Comparison of ENCODE assay signal across 8 mouse cellular contexts in the genomic region with DNA sequence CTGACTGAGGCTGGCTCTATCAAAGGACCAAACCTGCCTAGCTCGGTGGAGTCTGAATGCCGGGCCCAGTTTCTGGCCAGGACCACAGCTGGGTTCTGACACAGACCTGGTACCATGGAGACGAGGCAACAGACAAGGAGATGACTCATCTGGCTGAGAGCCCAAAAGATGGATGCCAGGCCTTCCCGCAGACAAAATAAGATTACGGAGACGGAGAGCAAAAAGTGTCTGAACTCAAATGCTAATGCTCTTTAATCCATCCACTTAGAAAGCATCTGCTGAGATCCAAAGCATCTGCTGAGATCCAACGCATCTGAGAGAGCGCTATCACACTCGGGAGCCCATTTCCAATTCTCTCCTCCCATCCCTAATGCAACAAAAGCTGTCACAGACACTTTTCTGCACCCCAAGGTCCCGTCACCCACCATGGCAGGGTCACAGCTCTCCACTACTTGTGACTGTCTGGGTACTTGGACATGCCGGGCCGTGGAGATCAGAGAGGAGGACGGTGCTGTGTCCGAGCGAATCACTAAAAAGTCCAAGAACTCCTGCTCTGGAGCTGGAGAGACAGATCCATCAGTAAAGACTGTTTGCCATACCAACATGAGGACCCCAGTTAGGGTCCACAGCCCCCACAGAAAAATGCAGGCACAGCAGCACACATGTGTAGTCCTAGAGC.
DNase-seq lines count a peak whose midpoint lies in the region; ATAC-seq and TF ChIP-seq lines count a peak whose summit lies in the region.

No protein-coding gene starts in this region.

- peaks cover 42% of the 10 kb centered on the region for H3K4me1 ChIP-seq in forebrain, embryonic 10.5 days
- peaks cover 28% of the 10 kb centered on the region for H3K4me1 ChIP-seq in forebrain, embryonic 12.5 days
- no peaks in the 10 kb centered on the region for H3K4me1 ChIP-seq in lung, postnatal 0 days (ENCODE audit: insufficient read depth, low read depth, low read length)
- peaks cover 23% of the 10 kb centered on the region for H3K4me1 ChIP-seq in stomach, embryonic 14.5 days (ENCODE audit: control insufficient read depth, insufficient read depth, low read length)

- ATAC-seq in forebrain, embryonic 12.5 days (ENCODE audit: low FRiP score): no peak
- peak; percentile 63 for ATAC-seq in lung, postnatal 0 days
- ATAC-seq in stomach, embryonic 14.5 days (ENCODE audit: insufficient number of reproducible peaks, insufficient read depth, low FRiP score, low read depth): peak; percentile 73; the same call in 1 of the 2 replicates

- H3K36me3 ChIP-seq in forebrain, embryonic 10.5 days (replicated peaks): no peaks in the 10 kb centered on the region
- H3K36me3 ChIP-seq in forebrain, embryonic 12.5 days (replicated peaks): no peaks in the 10 kb centered on the region
- no peaks in the 10 kb centered on the region for H3K36me3 ChIP-seq in lung, postnatal 0 days (ENCODE audit: insufficient read depth, low read length)
- H3K36me3 ChIP-seq in stomach, embryonic 14.5 days (ENCODE audit: control insufficient read depth, insufficient read depth, low read length): no peaks in the 10 kb centered on the region

- peaks cover 17% of the 10 kb centered on the region for H3K27me3 ChIP-seq in forebrain, embryonic 10.5 days (ENCODE audit: poor library complexity, severe bottlenecking)
- H3K27me3 ChIP-seq in forebrain, embryonic 12.5 days: peaks cover 13% of the 10 kb centered on the region; the same call in 1 of the 2 replicates
- H3K27me3 ChIP-seq in lung, postnatal 0 days (replicated peaks; ENCODE audit: insufficient read depth, low read length): no peaks in the 10 kb centered on the region
- H3K27me3 ChIP-seq in stomach, embryonic 14.5 days (ENCODE audit: control insufficient read depth, insufficient read depth, low read length): no peaks in the 10 kb centered on the region

- TF ChIP-seq CTCF in lung, postnatal 0 days (IDR thresholded peaks at IDR 0.05): no peak

- no peak for DNase-seq in forebrain, embryonic 10.5 days (ENCODE audit: extremely low spot score, low spot score)
- peak; percentile 78 for DNase-seq in adrenal gland, adult 8-10 months
- peak; percentile 81 to 90 for DNase-seq in frontal cortex, adult 2 months (ENCODE audit: extremely low spot score in 1 of 2, low spot score in 1 of 2)
- peak; percentile 76 for DNase-seq in heart, postnatal 4 days
- peak; percentile 75 for DNase-seq in lung, postnatal 0 days (ENCODE audit: low spot score)
- DNase-seq in embryo, embryonic 10 days (ENCODE audit: low spot score): no peak

- no peak for TF ChIP-seq EP300 in lung, postnatal 0 days (IDR thresholded peaks at IDR 0.05)

- H3K27ac ChIP-seq in forebrain, embryonic 10.5 days: peak overlapping the region; percentile 48; the same call in 1 of the 2 replicates
- no peak overlapping the region for H3K27ac ChIP-seq in forebrain, embryonic 12.5 days
- H3K27ac ChIP-seq in lung, postnatal 0 days (ENCODE audit: low read length): no peak overlapping the region
- peak overlapping the region; percentile 86 for H3K27ac ChIP-seq in stomach, embryonic 14.5 days (ENCODE audit: low read length)

- H3K9me3 ChIP-seq in forebrain, embryonic 10.5 days: no peaks in the 10 kb centered on the region
- H3K9me3 ChIP-seq in forebrain, embryonic 12.5 days: no peaks in the 10 kb centered on the region
- H3K9me3 ChIP-seq in lung, postnatal 0 days (ENCODE audit: low read length): no peaks in the 10 kb centered on the region
- H3K9me3 ChIP-seq in stomach, embryonic 14.5 days (ENCODE audit: control insufficient read depth, low read depth, low read length): no peaks in the 10 kb centered on the region

- no peak overlapping the region for H3K9ac ChIP-seq in forebrain, embryonic 12.5 days
- no peak overlapping the region for H3K9ac ChIP-seq in lung, postnatal 0 days (replicated peaks; ENCODE audit: low read depth)
- H3K9ac ChIP-seq in stomach, embryonic 14.5 days (replicated peaks; ENCODE audit: low read depth, low read length): no peak overlapping the region

- no peak overlapping the region for H3K4me3 ChIP-seq in forebrain, embryonic 10.5 days
- H3K4me3 ChIP-seq in forebrain, embryonic 12.5 days (replicated peaks): no peak overlapping the region
- H3K4me3 ChIP-seq in lung, postnatal 0 days (ENCODE audit: low read depth, low read length): no peak overlapping the region
- no peak overlapping the region for H3K4me3 ChIP-seq in stomach, embryonic 14.5 days (ENCODE audit: low read depth, low read length)

- no peak overlapping the region for H3K4me2 ChIP-seq in forebrain, embryonic 12.5 days
- H3K4me2 ChIP-seq in lung, postnatal 0 days (replicated peaks; ENCODE audit: low read depth, low read length): no peak overlapping the region
- peak overlapping the region; percentile 13; the same call in 1 of the 2 replicates for H3K4me2 ChIP-seq in stomach, embryonic 14.5 days (replicated peaks; ENCODE audit: low read depth, low read length)

- WGBS in forebrain, embryonic 10.5 days: 84% methylated on average over 15 of the region's 15 CpGs
- WGBS in forebrain, embryonic 12.5 days: 72% methylated on average over 15 of the region's 15 CpGs
- 62% methylated on average over 15 of the region's 15 CpGs for WGBS in lung, postnatal 0 days
- WGBS in stomach, embryonic 14.5 days: 35% methylated on average over 15 of the region's 15 CpGs

Comparison
In these comparisons a context has a peak if more than half of its experiments do, and no peak if none do; other contexts are left out.
1. H3K27ac ChIP-seq: peak in forebrain, embryonic 10.5 days (single experiment) and stomach, embryonic 14.5 days (single experiment); none in forebrain, embryonic 12.5 days (single experiment) and lung, postnatal 0 days (single experiment).
2. DNase-seq: peak in adrenal gland, adult 8-10 months (single experiment), frontal cortex, adult 2 months (2 of 2), heart, postnatal 4 days (single experiment) and lung, postnatal 0 days (single experiment); none in forebrain, embryonic 10.5 days (single experiment) and embryo, embryonic 10 days (single experiment).